Mouse (Mus musculus) liver, adult 2 months (tissue): ENCODE measurements around the gene Fcmr.

Experiments
- CTCF ChIP-seq: fragments of 200-500 bp; IDR thresholded peaks from 2 replicates; pipeline ENCODE4 v1.5.1; 2011; ENCODE audit warnings: low read depth, low read length, control low read depth
- POLR2A ChIP-seq: fragments of 200-500 bp; IDR thresholded peaks from 2 replicates; pipeline ENCODE4 v1.6.1; 2011; ENCODE audit warnings: low read length, control low read depth; ENCODE audit not compliant: insufficient read depth; ENCODE audit errors: extremely low read depth

- TF ChIP-seq CTCF, result no peak
- TF ChIP-seq POLR2A, result no peak
Measured at GRCm38 (mm10) chr1:130875910-130876309, 10.4 kb downstream of the Fcmr start.
